Mouse (Mus musculus) bone marrow, adult 2 months (tissue): ENCODE data around the gene Ppp3ca.

ENCODE experiments used
- CTCF ChIP-seq: fragments of 200-500 bp; IDR thresholded peaks from 2 replicates; pipeline ENCODE4 v1.5.1; 2011; ENCODE audit warnings: low read length, control low read depth; ENCODE audit not compliant: control insufficient read depth, insufficient read depth
- POLR2A ChIP-seq: fragments of 200-500 bp; IDR thresholded peaks from 2 replicates; pipeline ENCODE4 v1.6.1; 2011; ENCODE audit warnings: low read depth, mild to moderate bottlenecking, control low read depth, low read length, borderline replicate concordance; ENCODE audit not compliant: control insufficient read depth

GRCm38 (mm10) chr3:136836319-136837193 lies 166.6 kb downstream of the Ppp3ca start:
- no peak for TF ChIP-seq CTCF
- TF ChIP-seq POLR2A, result no peak
